Mouse (Mus musculus): ENCODE data around the gene Tnfaip1. TPM values are rescaled to one million over a fixed set of nuclear protein-coding genes. Genes with fewer than 3 reads are reported as not detected.

Gene Tnfaip1
- polyA plus RNA-seq, 1 experiment = 0.68 TPM

DNA sequence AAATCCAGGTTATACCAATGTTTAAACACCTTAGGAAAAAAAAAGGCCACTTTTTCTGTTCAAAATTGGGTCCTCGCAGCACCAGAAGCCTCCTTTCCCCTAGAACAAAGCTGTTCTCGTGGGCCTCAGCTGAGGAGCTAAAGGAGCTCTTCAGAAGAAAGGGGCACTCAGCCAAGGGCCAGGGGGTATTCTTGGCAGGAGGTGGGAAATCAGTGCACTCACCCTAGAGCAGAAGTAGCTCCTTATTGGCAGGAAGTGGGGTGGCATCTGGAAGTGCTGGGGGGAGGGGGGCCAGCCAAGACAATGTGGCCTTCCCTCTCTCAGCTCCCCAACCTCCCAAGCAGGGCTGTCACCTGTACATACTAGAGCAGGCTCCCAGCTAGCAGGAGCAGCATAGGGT is 11.3 kb downstream of the Tnfaip1 start:
- peaks cover 81% of the 10 kb centered on the region for H3K36me3 ChIP-seq (replicated peaks; ENCODE audit: low read length)
- peaks cover 6% of the 10 kb centered on the region for H3K27me3 ChIP-seq (replicated peaks)
- H3K4me1 ChIP-seq = peaks cover 12% of the 10 kb centered on the region
- no peaks in the 10 kb centered on the region for H3K9me3 ChIP-seq
- no peak for TF ChIP-seq GATA1 (IDR thresholded peaks at IDR 0.05; ENCODE audit: borderline replicate concordance, low read length)
- TF ChIP-seq FLI1 (IDR thresholded peaks at IDR 0.05; ENCODE audit: low read length) = no peak
- no peak overlapping the region for H3K4me3 ChIP-seq (replicated peaks)

DNA sequence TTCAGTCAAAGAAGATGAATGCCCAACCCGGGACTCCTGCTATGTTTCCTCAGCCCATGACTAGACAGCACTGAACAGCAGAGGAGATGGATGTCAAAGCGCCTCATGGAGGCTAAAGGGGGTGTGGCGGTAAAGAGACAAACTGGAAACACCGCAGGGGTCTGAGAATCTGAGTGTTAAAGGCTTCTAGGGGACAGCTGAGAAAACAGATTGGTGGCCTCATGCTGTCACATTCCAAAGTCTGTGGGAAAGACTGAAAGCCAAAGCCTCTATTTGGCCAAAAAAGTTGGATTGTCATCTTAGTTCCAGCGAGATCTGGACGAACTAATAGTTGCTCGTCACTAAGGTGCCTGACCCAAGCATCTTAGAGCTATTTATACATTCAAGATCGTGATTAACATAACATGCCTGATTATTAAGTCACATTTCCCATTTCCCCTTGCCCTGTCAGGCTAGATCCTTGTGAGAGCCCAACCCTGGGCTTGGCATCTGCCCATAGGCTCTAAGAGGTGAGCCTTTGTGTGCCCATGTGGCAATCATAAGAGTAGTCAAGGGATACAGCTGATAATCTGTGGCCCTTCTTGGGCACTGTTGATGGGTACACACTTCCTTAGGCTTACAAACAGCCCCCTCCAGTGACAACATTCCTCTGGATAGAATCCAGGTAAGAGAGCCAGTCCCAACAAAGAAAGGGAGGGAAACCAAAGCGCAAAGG is 12.7 kb downstream of the Tnfaip1 start:
- H3K27me3 ChIP-seq (replicated peaks) = peaks cover 6% of the 10 kb centered on the region
- peaks cover 91% of the 10 kb centered on the region for H3K36me3 ChIP-seq (replicated peaks; ENCODE audit: low read length)
- H3K9me3 ChIP-seq = no peaks in the 10 kb centered on the region
- TF ChIP-seq GATA1 (IDR thresholded peaks at IDR 0.05; ENCODE audit: borderline replicate concordance, low read length) (no peak), FLI1 (IDR thresholded peaks at IDR 0.05; ENCODE audit: low read length) (no peak)
- peaks cover 12% of the 10 kb centered on the region for H3K4me1 ChIP-seq
- no peak overlapping the region for H3K4me3 ChIP-seq (replicated peaks)

DNA sequence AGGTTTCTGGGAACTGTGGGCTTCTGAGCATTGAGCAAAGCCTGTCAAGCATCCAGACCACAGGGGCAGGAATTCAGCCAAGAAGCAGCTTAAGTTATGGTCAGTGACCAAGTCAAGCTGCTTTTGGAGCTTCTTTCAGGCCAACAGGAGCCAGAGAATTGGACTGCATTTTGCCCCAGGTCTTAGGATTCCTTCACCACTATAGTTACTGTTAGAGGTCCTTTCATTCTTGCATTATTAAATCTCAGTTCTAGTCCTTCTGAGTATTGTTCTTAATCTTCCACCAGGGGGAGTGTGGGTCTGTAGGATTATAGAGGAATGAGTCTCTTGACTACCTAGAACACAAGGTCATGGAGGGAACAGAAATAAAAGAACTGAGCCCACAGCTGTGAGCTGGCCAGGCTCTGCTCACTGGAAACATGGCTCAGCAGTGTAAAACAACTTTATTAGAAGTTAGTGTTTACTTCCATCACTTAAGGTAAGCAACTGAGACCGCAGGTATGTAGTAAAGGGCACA is 13.6 kb downstream of the Tnfaip1 start:
- no peak for TF ChIP-seq FLI1 (IDR thresholded peaks at IDR 0.05; ENCODE audit: low read length)
- TF ChIP-seq GATA1 (IDR thresholded peaks at IDR 0.05; ENCODE audit: borderline replicate concordance, low read length) = no peak
- H3K4me1 ChIP-seq = peaks cover 15% of the 10 kb centered on the region
- H3K4me3 ChIP-seq (replicated peaks) = no peak overlapping the region
- peaks cover 3% of the 10 kb centered on the region for H3K27me3 ChIP-seq (replicated peaks)
- no peaks in the 10 kb centered on the region for H3K9me3 ChIP-seq
- peaks cover 93% of the 10 kb centered on the region for H3K36me3 ChIP-seq (replicated peaks; ENCODE audit: low read length)

DNA sequence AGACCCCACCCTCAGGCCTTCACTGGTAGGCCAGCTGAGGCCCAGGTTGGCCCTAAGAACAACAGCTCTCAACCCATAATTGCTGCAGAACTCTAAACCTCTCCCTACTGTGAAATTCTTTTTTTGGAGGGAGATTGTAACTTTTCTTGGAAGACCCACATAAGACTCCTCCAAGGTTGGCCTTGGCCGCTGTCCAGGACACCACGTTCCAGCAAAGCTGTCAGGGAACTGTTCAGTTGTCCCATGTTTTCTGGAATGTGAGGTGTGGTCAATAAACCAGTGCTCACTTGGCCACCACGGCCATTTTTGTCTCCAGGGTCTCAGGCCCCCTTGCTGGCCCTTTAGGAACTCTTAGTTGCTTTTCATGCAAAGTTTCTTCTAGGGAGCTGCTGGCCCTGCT is 14.3 kb downstream of the Tnfaip1 start:
- H3K4me1 ChIP-seq = peaks cover 13% of the 10 kb centered on the region
- TF ChIP-seq FLI1 (IDR thresholded peaks at IDR 0.05; ENCODE audit: low read length) (no peak), GATA1 (IDR thresholded peaks at IDR 0.05; ENCODE audit: borderline replicate concordance, low read length) (no peak)
- peaks cover 91% of the 10 kb centered on the region for H3K36me3 ChIP-seq (replicated peaks; ENCODE audit: low read length)
- H3K9me3 ChIP-seq = no peaks in the 10 kb centered on the region
- H3K4me3 ChIP-seq (replicated peaks) = no peak overlapping the region
- no peaks in the 10 kb centered on the region for H3K27me3 ChIP-seq (replicated peaks)

DNA sequence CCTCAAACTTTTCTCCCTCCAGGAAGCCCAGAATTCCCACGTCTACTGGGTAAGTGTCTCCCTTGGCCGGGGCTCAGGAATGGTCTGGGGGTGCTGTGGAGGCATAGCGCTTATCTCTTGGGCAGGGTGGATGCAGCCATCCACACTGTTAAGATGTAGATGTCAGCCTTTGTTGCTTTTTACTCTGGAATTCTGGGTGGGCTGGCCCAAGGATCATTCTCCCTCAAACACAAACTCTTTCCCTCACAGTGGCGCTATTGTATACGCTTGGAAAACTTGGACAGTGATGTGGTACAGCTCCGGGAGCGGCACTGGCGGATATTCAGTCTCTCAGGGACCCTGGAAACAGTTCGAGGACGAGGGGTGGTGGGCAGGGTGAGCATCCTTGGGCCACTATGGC is 17.2 kb downstream of the Tnfaip1 start:
- TF ChIP-seq FLI1 (IDR thresholded peaks at IDR 0.05; ENCODE audit: low read length) = no peak
- TF ChIP-seq GATA1 (IDR thresholded peaks at IDR 0.05; ENCODE audit: borderline replicate concordance, low read length) = no peak

DNA sequence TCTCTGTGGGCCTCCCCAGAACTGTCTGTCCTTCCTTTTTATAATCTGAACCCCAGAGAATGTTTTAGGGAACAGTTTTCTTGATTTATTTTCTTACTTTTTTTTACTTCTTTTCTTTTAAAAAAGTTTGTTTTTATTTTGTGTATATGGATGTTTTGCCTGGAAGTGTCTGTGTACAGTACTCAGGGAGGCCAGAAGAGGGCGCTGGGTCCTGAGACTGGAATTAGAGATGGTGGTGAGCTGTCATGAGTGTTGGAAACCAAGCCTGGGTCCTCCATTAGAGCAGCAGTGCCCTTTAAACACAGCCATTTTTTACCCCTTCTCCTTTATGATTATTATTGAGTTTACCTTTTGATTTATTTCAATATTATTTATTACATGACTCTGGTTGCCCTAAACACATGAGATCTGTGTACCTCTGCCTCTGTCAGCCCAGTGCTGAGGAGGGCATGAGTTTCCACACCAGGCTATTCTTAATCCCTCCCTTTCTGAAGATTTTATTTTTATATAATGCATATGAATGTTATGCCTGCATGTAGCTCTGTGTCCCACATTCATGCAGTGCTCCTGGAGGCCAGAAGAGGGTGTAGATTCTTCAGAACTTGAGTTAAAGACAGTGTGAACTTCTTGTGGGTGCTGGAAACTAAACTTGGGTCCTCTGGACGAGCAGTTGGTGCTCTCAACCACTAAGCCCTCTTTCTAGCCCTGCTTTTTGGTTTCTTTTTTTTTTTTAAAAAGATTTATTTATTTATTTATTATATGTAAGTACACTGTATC is 20.4 kb downstream of the Tnfaip1 start:
- TF ChIP-seq FLI1 (IDR thresholded peaks at IDR 0.05; ENCODE audit: low read length) (no peak), GATA1 (IDR thresholded peaks at IDR 0.05; ENCODE audit: borderline replicate concordance, low read length) (no peak)
- no peaks in the 10 kb centered on the region for H3K27me3 ChIP-seq (replicated peaks)
- H3K4me1 ChIP-seq = peaks cover 36% of the 10 kb centered on the region
- H3K9me3 ChIP-seq = no peaks in the 10 kb centered on the region
- no peak overlapping the region for H3K4me3 ChIP-seq (replicated peaks)
- peaks cover 67% of the 10 kb centered on the region for H3K36me3 ChIP-seq (replicated peaks; ENCODE audit: low read length)

More for the DNA sequence above, 17.2 kb downstream of the Tnfaip1 start:
- H3K9me3 ChIP-seq = no peaks in the 10 kb centered on the region
- no peak overlapping the region for H3K4me3 ChIP-seq (replicated peaks)
- H3K4me1 ChIP-seq = peaks cover 17% of the 10 kb centered on the region
- peaks cover 94% of the 10 kb centered on the region for H3K36me3 ChIP-seq (replicated peaks; ENCODE audit: low read length)
- no peaks in the 10 kb centered on the region for H3K27me3 ChIP-seq (replicated peaks)

DNA sequence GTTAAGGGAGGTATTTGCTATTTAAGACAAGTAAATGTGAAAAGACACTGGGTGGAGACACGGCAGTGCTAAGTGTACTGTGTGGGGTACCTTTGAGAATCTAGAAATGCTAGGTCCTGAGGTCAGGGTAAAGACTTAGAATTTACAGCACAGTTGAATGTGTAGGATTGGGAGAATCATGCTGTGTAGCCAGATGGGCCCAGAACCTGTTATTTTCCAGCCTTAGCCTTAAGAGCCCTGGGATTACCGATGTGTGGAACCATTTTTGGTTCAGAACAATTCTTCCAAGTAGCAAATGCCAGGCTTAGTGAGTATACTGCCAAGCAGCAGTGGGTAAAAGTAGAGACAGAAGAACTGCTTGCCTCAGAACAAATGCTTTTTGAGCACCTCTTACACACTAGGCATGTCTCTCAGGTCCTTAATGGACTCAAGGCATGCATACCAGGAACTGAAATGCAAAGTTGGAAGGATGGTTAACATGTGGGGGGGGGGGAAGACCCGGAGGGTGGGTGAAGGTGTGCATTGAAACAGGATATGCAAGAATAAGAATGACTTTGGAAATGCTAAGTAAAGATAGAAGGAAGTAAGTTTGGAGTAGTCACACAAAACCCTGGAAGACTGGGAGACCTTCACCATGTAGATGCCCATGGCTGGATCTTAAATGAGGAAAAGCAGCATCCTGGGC is 22.9 kb downstream of the Tnfaip1 start:
- H3K4me3 ChIP-seq (replicated peaks) = peak overlapping the region; percentile 96

DNA sequence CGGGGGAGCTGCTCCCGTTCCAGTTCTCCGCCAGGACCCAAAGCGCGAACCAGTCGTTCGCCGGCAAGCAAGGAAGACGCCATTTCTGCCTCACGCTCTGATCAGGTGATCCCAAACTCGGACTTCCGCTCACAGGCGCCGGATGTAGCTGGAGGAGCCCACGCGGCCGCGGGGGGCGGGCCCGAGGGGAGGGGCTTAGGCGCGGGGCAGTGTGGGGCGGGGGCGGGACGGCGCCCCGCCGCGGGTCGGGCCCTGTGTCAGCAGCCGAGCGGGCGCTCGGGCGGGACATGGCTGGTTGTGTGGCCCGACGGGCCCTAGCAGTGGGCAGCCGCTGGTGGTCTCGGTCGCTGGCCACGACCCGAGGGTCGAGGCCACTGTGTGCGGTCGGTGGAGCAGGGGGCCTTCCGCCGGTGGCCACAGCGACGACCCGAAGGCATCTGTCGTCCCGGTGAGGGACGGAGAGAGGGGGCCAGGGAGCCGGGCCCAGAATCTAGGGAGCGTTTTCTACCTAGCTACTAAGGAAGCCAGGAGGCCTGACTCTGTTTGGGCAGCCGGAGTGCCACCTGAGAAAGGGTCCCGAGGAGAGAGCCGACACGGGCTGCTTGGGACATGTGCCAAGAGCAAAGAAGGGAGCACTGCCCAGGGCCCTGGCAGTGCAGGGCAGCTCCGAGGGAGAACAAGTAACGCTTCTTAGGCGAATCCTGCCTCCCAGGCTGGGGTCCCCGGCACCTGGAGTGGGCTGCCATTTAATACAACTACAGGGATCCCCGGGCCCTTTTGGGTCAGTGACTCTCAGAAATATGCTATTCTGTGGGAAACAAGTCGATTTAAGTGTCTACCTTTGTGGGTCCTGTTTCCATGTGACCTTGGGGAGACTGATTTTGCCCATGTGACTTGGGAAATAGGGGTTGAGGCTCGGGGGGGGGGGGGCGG is 23.8 kb downstream of the Tnfaip1 start, which contains the start of the genes Tmem199 and Poldip2:
Gene Tmem199, minus strand, starts transcription at position 148 of the 933 bp plus-strand sequence.
Gene Poldip2, plus strand, starts transcription at position 169 of the 933 bp plus-strand sequence.
- no peaks in the 10 kb centered on the region for H3K27me3 ChIP-seq (replicated peaks)
- H3K36me3 ChIP-seq (replicated peaks; ENCODE audit: low read length) = peaks cover 61% of the 10 kb centered on the region
- peaks cover 33% of the 10 kb centered on the region for H3K4me1 ChIP-seq
- peak within 1 kb of the TSS; percentile 96 for H3K4me3 ChIP-seq (replicated peaks)
- no peaks in the 10 kb centered on the region for H3K9me3 ChIP-seq
- TF ChIP-seq GATA1 (IDR thresholded peaks at IDR 0.05; ENCODE audit: borderline replicate concordance, low read length) (no peak), FLI1 (IDR thresholded peaks at IDR 0.05; ENCODE audit: low read length) (no peak)

More for the DNA sequence above, 22.9 kb downstream of the Tnfaip1 start:
- TF ChIP-seq GATA1 (IDR thresholded peaks at IDR 0.05; ENCODE audit: borderline replicate concordance, low read length) = no peak
- TF ChIP-seq FLI1 (IDR thresholded peaks at IDR 0.05; ENCODE audit: low read length) = no peak
- no peaks in the 10 kb centered on the region for H3K9me3 ChIP-seq
- peaks cover 36% of the 10 kb centered on the region for H3K4me1 ChIP-seq
- no peaks in the 10 kb centered on the region for H3K27me3 ChIP-seq (replicated peaks)
- peaks cover 61% of the 10 kb centered on the region for H3K36me3 ChIP-seq (replicated peaks; ENCODE audit: low read length)
